Mouse (Mus musculus) Patski (cell line): ENCODE measurements around the gene Wnt3a. TPM values are rescaled to one million over a fixed set of nuclear protein-coding genes. Genes with fewer than 3 reads are reported as not detected.

Source experiments
- ATAC-seq: fragments of 100-300 bp; one replicate; pipeline ENCODE4 v1.8.0; 2021
- CTCF ChIA-PET: fragments of 350-600 bp; sonication (Branson Sonifier 250); formaldehyde crosslinking; loops from one replicate; lab custom pipeline; 2022; ENCODE audit warnings: inconsistent platforms; lab: Charles Lee
- POLR2A ChIA-PET: fragments of 350-600 bp; sonication (Branson Sonifier 250); formaldehyde crosslinking; loops from one replicate; lab custom pipeline; 2022; ENCODE audit warnings: antibody characterized with exemption, inconsistent platforms; lab: Charles Lee
- DNase-seq: peaks from one replicate; pipeline ENCODE4 v3.0.0-alpha.2; 2011; ENCODE audit warnings: low read depth, low spot score
- H3K27me3 ChIP-seq: fragments of 371-371 bp; one replicate; pipeline ENCODE4 v1.5.1; 2021
- CTCF ChIP-seq: fragments of 100-300 bp; IDR thresholded peaks from one replicate; pipeline ENCODE4 v1.5.1; 2021
- in situ Hi-C: fragments of 300-500 bp; cut with MboI; formaldehyde crosslinking; loops from 3 replicates; pipeline ENCODE4 v1.11.1; 2018; ENCODE audit warnings: low pct_unique_long_range_greater_than_20kb, mixed read lengths
- polyA plus RNA-seq: library from polyadenylated mRNA; unstranded; gene quantifications from one replicate; pipeline ENCODE4 v1.2.3, GENCODE M21; 2021

Gene Wnt3a
- polyA plus RNA-seq = not detected

GRCm38 (mm10) chr11:59290702-59291303 is at the start of gene Wnt3a:
TSS of gene Wnt3a (minus strand) at chr11:59290752.
- ChIA-PET CTCF (interaction anchor here (1.4 kb wide), 1 partner anchor 10 kb away, joined by 4 read pairs; no protein-coding TSS in a partner anchor), POLR2A (no interaction called here)
- DNase-seq = no peak
- no peak for TF ChIP-seq CTCF
- peaks cover 49% of the 10 kb centered on the region for H3K27me3 ChIP-seq
- no peak for ATAC-seq
- in situ Hi-C loops = loop anchor here (5.0 kb wide), 1 partner anchor 189 kb away; no protein-coding TSS in a partner anchor

GRCm38 (mm10) chr11:59338736-59339120 is 48.2 kb upstream of the Wnt3a start:
- ChIA-PET CTCF (interaction anchor here (1.1 to 1.7 kb wide), 7 partner anchors 9 to 133 kb away, joined by 3 to 4 read pairs (median 3); partner anchors contain the start of gene Wnt9a), POLR2A (no interaction called here)
- TF ChIP-seq CTCF = no peak
- H3K27me3 ChIP-seq = no peaks in the 10 kb centered on the region
- ATAC-seq = no peak
- in situ Hi-C loops = loop anchor here (5.0 kb wide), 1 partner anchor 84 kb away; no protein-coding TSS in a partner anchor
- no peak for DNase-seq

- in situ Hi-C loops = loop anchor here (5.0 kb wide), 1 partner anchor 84 kb away; no protein-coding TSS in a partner anchor
- no peak for DNase-seq
- no peak for ATAC-seq
- ChIA-PET POLR2A (interaction anchor here (1.0 kb wide), 1 partner anchor 77 kb away, joined by 3 read pairs; no protein-coding TSS in a partner anchor), CTCF (interaction anchor here (1.1 to 1.7 kb wide), 6 partner anchors 9 to 133 kb away, joined by 3 to 4 read pairs (median 4); partner anchors contain the start of gene Wnt9a)
- TF ChIP-seq CTCF = no peak
- H3K27me3 ChIP-seq = no peaks in the 10 kb centered on the region
Measured at GRCm38 (mm10) chr11:59337955-59338735, 47.6 kb upstream of the Wnt3a start.

- in situ Hi-C loops = loop anchor here (5.0 kb wide), 1 partner anchor 86 kb away; no protein-coding TSS in a partner anchor
- ChIA-PET CTCF (interaction anchor here (0.9 to 1.3 kb wide), 4 partner anchors 13 to 134 kb away, joined by 3 read pairs; no protein-coding TSS in a partner anchor), POLR2A (interaction anchor here (1.1 kb wide), 1 partner anchor 123 kb away, joined by 3 read pairs; no protein-coding TSS in a partner anchor)
- ATAC-seq (peak; percentile 49), DNase-seq (no peak)
- H3K27me3 ChIP-seq = no peaks in the 10 kb centered on the region
- TF ChIP-seq CTCF = no peak
Measured at GRCm38 (mm10) chr11:59336381-59336780, 45.8 kb upstream of the Wnt3a start.

- CTCF ChIA-PET = interaction anchor here (0.9 to 1.3 kb wide), 4 partner anchors 12 to 134 kb away, joined by 3 read pairs; no protein-coding TSS in a partner anchor
- in situ Hi-C loops = loop anchor here (5.0 kb wide), 1 partner anchor 86 kb away; no protein-coding TSS in a partner anchor
- no peak for DNase-seq
- H3K27me3 ChIP-seq = no peaks in the 10 kb centered on the region
- no peak for TF ChIP-seq CTCF
- POLR2A ChIA-PET = interaction anchor here (1.1 kb wide), 1 partner anchor 124 kb away, joined by 3 read pairs; no protein-coding TSS in a partner anchor
- no peak for ATAC-seq
Measured at GRCm38 (mm10) chr11:59335942-59336341, 45.4 kb upstream of the Wnt3a start.

GRCm38 (mm10) chr11:59335150-59335549 is 44.6 kb upstream of the Wnt3a start:
- ChIA-PET POLR2A (no interaction called here), CTCF (interaction anchor here (1.2 kb wide), 1 partner anchor 135 kb away, joined by 3 read pairs; no protein-coding TSS in a partner anchor)
- no peak for TF ChIP-seq CTCF
- no peaks in the 10 kb centered on the region for H3K27me3 ChIP-seq
- no peak for DNase-seq
- ATAC-seq = no peak
- in situ Hi-C loops = loop anchor here (5.0 kb wide), 1 partner anchor 87 kb away; no protein-coding TSS in a partner anchor

GRCm38 (mm10) chr11:59332938-59333337 is 42.4 kb upstream of the Wnt3a start:
- no peak for ATAC-seq
- no peak for DNase-seq
- ChIA-PET CTCF (interaction anchor here (1.0 to 2.2 kb wide), 2 partner anchors 20 to 93 kb away, joined by 3 to 4 read pairs; no protein-coding TSS in a partner anchor), POLR2A (no interaction called here)
- TF ChIP-seq CTCF = no peak
- in situ Hi-C loops = no loop called here
- H3K27me3 ChIP-seq = no peaks in the 10 kb centered on the region

- H3K27me3 ChIP-seq = no peaks in the 10 kb centered on the region
- DNase-seq (no peak), ATAC-seq (no peak)
- ChIA-PET POLR2A (interaction anchor here (0.6 to 1.0 kb wide), 2 partner anchors 22 to 23 kb away, joined by 3 read pairs; no protein-coding TSS in a partner anchor), CTCF (interaction anchor here (2.2 kb wide), 1 partner anchor 19 kb away, joined by 4 read pairs; no protein-coding TSS in a partner anchor)
- in situ Hi-C loops = no loop called here
- TF ChIP-seq CTCF = no peak
Measured at GRCm38 (mm10) chr11:59331167-59331869, 40.8 kb upstream of the Wnt3a start.

DNA sequence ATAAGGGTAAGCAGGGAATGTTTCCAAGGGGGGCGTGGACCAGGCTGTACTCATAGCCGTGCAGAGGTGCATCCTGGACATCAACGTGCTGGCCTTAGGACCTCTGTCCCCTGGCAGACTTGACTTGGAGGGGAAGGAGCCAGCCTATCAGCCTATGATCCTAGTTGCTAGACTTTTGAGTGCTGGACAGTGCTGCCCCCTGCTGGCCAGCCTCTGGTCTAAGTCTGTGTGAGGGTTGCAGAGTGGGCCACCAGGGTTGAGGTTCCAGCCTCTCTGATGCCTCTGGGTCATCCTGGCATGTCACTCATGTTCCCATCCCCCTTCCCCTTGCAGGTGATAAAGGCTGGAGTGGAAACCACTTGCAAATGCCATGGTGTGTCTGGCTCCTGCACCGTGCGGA is 40.0 kb upstream of the Wnt3a start:
- ATAC-seq (peak; percentile 16), DNase-seq (no peak)
- ChIA-PET POLR2A (interaction anchor here (1.0 kb wide), 1 partner anchor 22 kb away, joined by 3 read pairs; no protein-coding TSS in a partner anchor), CTCF (interaction anchor here (1.3 to 2.2 kb wide), 2 partner anchors 18 to 19 kb away, joined by 3 to 4 read pairs; no protein-coding TSS in a partner anchor)
- in situ Hi-C loops = no loop called here
- no peaks in the 10 kb centered on the region for H3K27me3 ChIP-seq
- TF ChIP-seq CTCF = no peak
